Mouse (Mus musculus) liver, embryonic 16.5 days (tissue): ENCODE data around the gene Slc29a4. TPM values are rescaled to one million over a fixed set of nuclear protein-coding genes. Genes with fewer than 3 reads are reported as not detected.

Experiments used
- ATAC-seq: fragments of 200-750 bp; cut with Nextera tagmentation; 2 replicates; pipeline ENCODE4 v1.8.0; 2017; ENCODE audit warnings: low read depth, mild to moderate bottlenecking, moderate number of reproducible peaks, moderate library complexity
- H3K27ac ChIP-seq: fragments of 300-500 bp; sonication (generic); 2 replicates; pipeline ENCODE4 v1.5.1; 2014; ENCODE audit warnings: mild to moderate bottlenecking, low read length
- H3K27me3 ChIP-seq: fragments of 300-500 bp; sonication (generic); 2 replicates; pipeline ENCODE4 v1.6.1; 2014; ENCODE audit warnings: low read depth, low read length, mixed read lengths; ENCODE audit not compliant: control insufficient read depth, insufficient read depth
- H3K36me3 ChIP-seq: fragments of 300-500 bp; sonication (generic); 2 replicates; pipeline ENCODE4 v1.6.1; 2014; ENCODE audit warnings: mild to moderate bottlenecking; ENCODE audit not compliant: control insufficient read depth, insufficient read depth
- H3K4me1 ChIP-seq: fragments of 300-500 bp; sonication (generic); 2 replicates; pipeline ENCODE4 v1.6.1; 2014; ENCODE audit warnings: low read depth, low read length, mixed read lengths; ENCODE audit not compliant: control insufficient read depth
- H3K4me2 ChIP-seq: fragments of 300-500 bp; sonication (generic); 2 replicates; pipeline ENCODE4 v1.6.1; 2014; ENCODE audit warnings: low read depth, low read length, mixed read lengths
- H3K4me3 ChIP-seq: fragments of 300-500 bp; sonication (generic); 2 replicates; pipeline ENCODE4 v1.5.1; 2014; ENCODE audit warnings: low read depth, mild to moderate bottlenecking, low read length
- H3K9ac ChIP-seq: fragments of 300-500 bp; sonication (generic); 2 replicates; pipeline ENCODE4 v1.6.1; 2014; ENCODE audit warnings: low read depth, low read length
- H3K9me3 ChIP-seq: fragments of 300-500 bp; sonication (generic); replicated peaks from 2 replicates; pipeline ENCODE4 v1.6.1; 2016; ENCODE audit warnings: low read length; ENCODE audit not compliant: control insufficient read depth
- WGBS: fragments of 180-500 bp; shearing (Covaris S2); extraction: QIAGEN DNeasy Blood & Tissue Kit; methylation state at CpG from one replicate; pipeline ENCODE4 v1.1.7; 2014; ENCODE audit not compliant: insufficient replicate concordance; 5-methylcytosine and 5-hydroxymethylcytosine counted together
- polyA plus RNA-seq: library from polyadenylated mRNA; unstranded; fragments of >200 nt; fragmentation: Nextera tagmentation; extraction: Ambion mirVana; gene quantifications from 2 replicates; pipeline ENCODE4 v1.2.1, GENCODE M21; 2015

Gene Slc29a4
- polyA plus RNA-seq, 1 experiment from 2014 or later = 0.21 TPM

DNA sequence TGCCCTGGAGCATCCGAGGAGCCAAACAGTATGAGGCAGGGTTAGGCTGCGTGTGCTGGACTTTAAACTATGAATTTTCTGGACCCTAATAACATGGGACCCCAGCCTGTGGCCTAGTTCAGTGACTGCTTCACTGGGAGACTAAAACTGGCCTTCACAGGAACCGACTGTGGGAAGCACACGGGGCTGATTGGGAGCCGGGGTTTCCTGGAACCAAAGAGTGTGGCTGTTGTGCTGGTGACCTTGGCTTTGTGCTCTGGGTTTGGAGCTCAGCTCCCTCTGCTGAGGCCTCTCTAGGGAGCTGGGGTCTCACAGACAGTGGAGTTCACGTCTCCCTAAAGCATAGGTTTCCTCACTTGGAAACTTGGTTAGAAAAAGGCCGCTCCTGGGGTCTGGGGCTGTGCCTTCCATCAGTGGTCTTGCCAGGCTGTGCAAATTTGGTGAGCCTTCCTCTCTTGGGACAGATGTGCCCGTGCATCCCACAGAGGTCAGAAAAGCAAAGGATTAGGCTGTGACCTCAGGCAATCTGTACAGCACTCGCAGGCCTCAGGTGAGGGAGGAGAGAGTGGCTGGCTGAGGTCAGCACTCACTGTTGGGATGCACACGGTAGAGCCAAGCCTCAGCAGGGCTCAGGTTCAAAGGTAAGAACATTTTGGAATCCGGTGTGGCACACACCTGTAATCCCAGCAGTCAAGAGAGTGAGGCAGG, 23.6 kb upstream of the Slc29a4 start:
- no peak overlapping the region for H3K4me3 ChIP-seq
- no peak for ATAC-seq
- no peak overlapping the region for H3K4me2 ChIP-seq
- H3K4me1 ChIP-seq = no peaks in the 10 kb centered on the region
- no peak overlapping the region for H3K9ac ChIP-seq
- H3K27ac ChIP-seq = no peak overlapping the region
- H3K27me3 ChIP-seq = no peaks in the 10 kb centered on the region
- no peaks in the 10 kb centered on the region for H3K9me3 ChIP-seq
- peaks cover 53% of the 10 kb centered on the region for H3K36me3 ChIP-seq
- WGBS = 85% methylated on average over 11 of the region's 11 CpGs

GRCm38 (mm10) chr5:142669726-142670125, 22.6 kb upstream of the Slc29a4 start:
- WGBS = 80% methylated on average over 7 of the region's 7 CpGs
- ATAC-seq = no peak
- no peak overlapping the region for H3K27ac ChIP-seq
- H3K4me3 ChIP-seq = no peak overlapping the region
- H3K36me3 ChIP-seq = peaks cover 43% of the 10 kb centered on the region
- no peaks in the 10 kb centered on the region for H3K27me3 ChIP-seq
- no peak overlapping the region for H3K9ac ChIP-seq
- H3K4me2 ChIP-seq = no peak overlapping the region
- H3K9me3 ChIP-seq = no peaks in the 10 kb centered on the region
- no peaks in the 10 kb centered on the region for H3K4me1 ChIP-seq

DNA sequence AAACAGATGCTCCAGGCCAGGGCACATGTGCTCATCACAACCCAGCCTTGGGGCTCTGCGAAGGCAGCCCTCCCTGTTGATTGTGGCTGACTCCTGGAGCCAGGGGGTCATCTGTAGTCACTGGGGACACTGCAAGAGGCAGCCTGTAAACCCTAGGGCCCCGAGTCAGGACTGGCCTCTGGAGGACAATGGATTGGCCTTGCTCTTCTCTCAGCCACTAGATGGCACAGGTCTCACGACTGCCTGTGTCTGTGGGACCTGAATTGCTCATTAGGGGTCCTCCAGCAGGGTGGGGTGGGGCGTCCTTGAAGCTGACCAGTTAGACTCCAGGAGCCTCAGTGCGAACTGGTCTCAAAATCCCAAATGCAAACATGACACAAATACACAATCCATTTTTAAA, 19.2 kb upstream of the Slc29a4 start:
- H3K9me3 ChIP-seq = no peaks in the 10 kb centered on the region
- WGBS = 21% methylated on average over 5 of the region's 5 CpGs
- no peaks in the 10 kb centered on the region for H3K27me3 ChIP-seq
- H3K27ac ChIP-seq = no peak overlapping the region
- no peak overlapping the region for H3K4me3 ChIP-seq
- no peak overlapping the region for H3K9ac ChIP-seq
- no peak; the same call in 1 of the 2 replicates for ATAC-seq
- H3K4me2 ChIP-seq = no peak overlapping the region
- H3K36me3 ChIP-seq = peaks cover 10% of the 10 kb centered on the region
- H3K4me1 ChIP-seq = peaks cover 4% of the 10 kb centered on the region

DNA sequence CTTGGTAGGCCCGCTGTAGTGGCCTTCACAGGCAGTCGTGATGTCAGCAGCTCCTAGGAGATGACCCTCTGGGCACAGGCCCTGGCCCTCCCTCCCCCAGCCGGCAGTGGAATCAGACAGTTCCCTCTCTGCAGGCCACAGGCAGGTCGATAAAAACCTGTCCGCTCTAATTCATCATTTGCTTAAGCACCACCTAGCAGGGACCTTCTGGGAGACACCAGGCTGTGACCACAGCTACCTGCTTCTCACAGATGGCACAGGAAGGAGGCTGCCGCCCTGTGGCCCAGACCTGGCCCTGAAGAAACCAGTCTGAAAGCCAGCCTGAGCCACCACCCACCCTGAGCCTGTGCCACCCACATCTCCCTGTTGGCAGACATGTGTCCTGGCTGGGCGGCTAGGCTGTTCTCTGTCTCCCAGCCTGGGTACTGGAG, 14.2 kb upstream of the Slc29a4 start:
- Histone ChIP-seq H3K4me3 (no peak overlapping the region), H3K27me3 (no peaks in the 10 kb centered on the region), H3K4me2 (no peak overlapping the region), H3K9me3 (no peaks in the 10 kb centered on the region), H3K4me1 (peaks cover 9% of the 10 kb centered on the region), H3K9ac (peak overlapping the region; percentile 5; the same call in 1 of the 2 replicates), H3K36me3 (no peaks in the 10 kb centered on the region), H3K27ac (no peak overlapping the region)
- no peak for ATAC-seq
- WGBS = 45% methylated on average over 7 of the region's 7 CpGs

GRCm38 (mm10) chr5:142679065-142679464, 13.2 kb upstream of the Slc29a4 start:
- Histone ChIP-seq H3K27me3 (no peaks in the 10 kb centered on the region), H3K27ac (no peak overlapping the region), H3K4me2 (no peak overlapping the region), H3K9ac (no peak overlapping the region), H3K9me3 (no peaks in the 10 kb centered on the region), H3K4me3 (no peak overlapping the region), H3K36me3 (no peaks in the 10 kb centered on the region), H3K4me1 (peaks cover 9% of the 10 kb centered on the region)
- 38% methylated on average over 1 of the region's 1 CpGs for WGBS
- peak; percentile 59 for ATAC-seq

DNA sequence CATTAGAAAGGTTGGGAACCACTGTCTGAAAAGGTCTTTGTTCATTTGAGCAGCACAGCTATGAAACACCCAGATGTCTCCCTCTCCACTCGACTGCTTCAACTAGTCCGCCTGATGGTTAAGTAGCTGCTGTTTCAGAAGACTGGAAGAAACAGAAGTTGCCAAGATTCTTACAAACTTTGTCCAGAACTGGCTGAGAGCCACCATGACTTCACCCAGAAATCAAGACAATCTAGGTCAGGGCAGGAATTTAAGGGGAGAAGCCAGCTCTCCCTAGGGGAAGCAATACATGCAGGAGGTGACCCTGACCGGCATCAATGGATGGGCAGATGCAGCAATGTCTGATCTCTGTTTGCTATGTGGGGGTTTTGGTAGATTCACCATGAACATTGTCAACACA, 10.4 kb upstream of the Slc29a4 start:
- H3K27ac ChIP-seq = no peak overlapping the region
- no peaks in the 10 kb centered on the region for H3K36me3 ChIP-seq
- H3K9me3 ChIP-seq = no peaks in the 10 kb centered on the region
- H3K4me1 ChIP-seq = peaks cover 9% of the 10 kb centered on the region
- H3K4me3 ChIP-seq = no peak overlapping the region
- no peak overlapping the region for H3K4me2 ChIP-seq
- H3K27me3 ChIP-seq = no peaks in the 10 kb centered on the region
- WGBS = 65% methylated on average over 3 of the region's 3 CpGs
- H3K9ac ChIP-seq = no peak overlapping the region
- ATAC-seq = no peak

GRCm38 (mm10) chr5:142682529-142682928, 9.8 kb upstream of the Slc29a4 start:
- Histone ChIP-seq H3K36me3 (no peaks in the 10 kb centered on the region), H3K9me3 (no peaks in the 10 kb centered on the region), H3K9ac (no peak overlapping the region), H3K4me2 (no peak overlapping the region), H3K4me3 (no peak overlapping the region), H3K27ac (no peak overlapping the region), H3K27me3 (no peaks in the 10 kb centered on the region), H3K4me1 (peaks cover 9% of the 10 kb centered on the region)
- no peak for ATAC-seq
- WGBS = 81% methylated on average over 5 of the region's 5 CpGs

GRCm38 (mm10) chr5:142688866-142689265, 3.4 kb upstream of the Slc29a4 start:
- no peak for ATAC-seq
- H3K4me1 ChIP-seq = no peaks in the 10 kb centered on the region
- no peak overlapping the region for H3K4me3 ChIP-seq
- no peak overlapping the region for H3K4me2 ChIP-seq
- no peaks in the 10 kb centered on the region; the same call in 1 of the 2 replicates for H3K27me3 ChIP-seq
- H3K9ac ChIP-seq = no peak overlapping the region
- 45% methylated on average over 6 of the region's 6 CpGs for WGBS
- no peaks in the 10 kb centered on the region for H3K9me3 ChIP-seq
- H3K27ac ChIP-seq = no peak overlapping the region
- no peaks in the 10 kb centered on the region for H3K36me3 ChIP-seq

DNA sequence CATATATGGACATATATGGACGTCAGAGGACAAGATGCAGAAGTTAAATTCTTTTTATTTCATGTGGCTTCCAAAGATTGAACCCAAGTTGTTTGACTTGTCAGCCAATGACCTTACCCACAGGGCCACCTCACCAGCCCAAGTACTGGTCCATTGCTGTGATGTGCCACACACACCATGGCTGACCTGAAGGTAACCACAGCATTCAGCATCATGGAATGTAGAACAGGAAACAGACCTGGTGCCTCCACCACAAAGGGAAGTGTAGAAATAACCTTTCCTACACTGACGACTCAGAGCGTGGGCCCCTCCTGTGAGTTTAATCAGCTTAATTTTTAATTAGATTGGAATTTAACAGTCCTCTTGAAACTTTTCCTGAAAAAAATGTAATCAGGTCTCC, 2.0 kb upstream of the Slc29a4 start:
- 38% methylated on average over 3 of the region's 3 CpGs for WGBS

More for the DNA sequence above, 2.0 kb upstream of the Slc29a4 start:
- Histone ChIP-seq H3K4me1 (no peaks in the 10 kb centered on the region), H3K36me3 (no peaks in the 10 kb centered on the region), H3K4me2 (no peak overlapping the region), H3K9ac (no peak overlapping the region), H3K9me3 (no peaks in the 10 kb centered on the region), H3K27me3 (no peaks in the 10 kb centered on the region; the same call in 1 of the 2 replicates), H3K27ac (no peak overlapping the region), H3K4me3 (no peak overlapping the region)
- no peak for ATAC-seq
